Mouse (Mus musculus) adrenal gland, adult 2 months (tissue): ENCODE data around the gene Exoc3l4. TPM values are rescaled to one million over a fixed set of nuclear protein-coding genes. Genes with fewer than 3 reads are reported as not detected.

Experiments used
- DNase-seq: peaks from one replicate; pipeline ENCODE4 v3.0.0; 2021
- long read RNA-seq: library from polyadenylated mRNA; stranded (forward); transcript quantifications from one replicate; pipeline ENCODE4 v2.0.0, GENCODE M21; 2021
- polyA plus RNA-seq: library from polyadenylated mRNA; depleted of rRNA; stranded (reverse); fragments of >200 nt; gene quantifications from 2 replicates; pipeline ENCODE4 v1.2.3, GENCODE M21; 2012; rRNA removed
- total RNA-seq, 2 experiments: library from RNA; stranded (reverse); gene quantifications; 2 replicates each; pipeline ENCODE4 v1.2.3; 2021

Gene Exoc3l4
- 1 to 10 TPM; 4.7 to 7.7 TPM for total RNA-seq
- 12.7 and 13.9 TPM in 2 replicates for polyA plus RNA-seq
- long read RNA-seq, partial matches to known transcripts, result 0 of 11 reads
- long read RNA-seq, other reads (novel, unspliced or antisense), result 4 of 11 reads

DNA sequence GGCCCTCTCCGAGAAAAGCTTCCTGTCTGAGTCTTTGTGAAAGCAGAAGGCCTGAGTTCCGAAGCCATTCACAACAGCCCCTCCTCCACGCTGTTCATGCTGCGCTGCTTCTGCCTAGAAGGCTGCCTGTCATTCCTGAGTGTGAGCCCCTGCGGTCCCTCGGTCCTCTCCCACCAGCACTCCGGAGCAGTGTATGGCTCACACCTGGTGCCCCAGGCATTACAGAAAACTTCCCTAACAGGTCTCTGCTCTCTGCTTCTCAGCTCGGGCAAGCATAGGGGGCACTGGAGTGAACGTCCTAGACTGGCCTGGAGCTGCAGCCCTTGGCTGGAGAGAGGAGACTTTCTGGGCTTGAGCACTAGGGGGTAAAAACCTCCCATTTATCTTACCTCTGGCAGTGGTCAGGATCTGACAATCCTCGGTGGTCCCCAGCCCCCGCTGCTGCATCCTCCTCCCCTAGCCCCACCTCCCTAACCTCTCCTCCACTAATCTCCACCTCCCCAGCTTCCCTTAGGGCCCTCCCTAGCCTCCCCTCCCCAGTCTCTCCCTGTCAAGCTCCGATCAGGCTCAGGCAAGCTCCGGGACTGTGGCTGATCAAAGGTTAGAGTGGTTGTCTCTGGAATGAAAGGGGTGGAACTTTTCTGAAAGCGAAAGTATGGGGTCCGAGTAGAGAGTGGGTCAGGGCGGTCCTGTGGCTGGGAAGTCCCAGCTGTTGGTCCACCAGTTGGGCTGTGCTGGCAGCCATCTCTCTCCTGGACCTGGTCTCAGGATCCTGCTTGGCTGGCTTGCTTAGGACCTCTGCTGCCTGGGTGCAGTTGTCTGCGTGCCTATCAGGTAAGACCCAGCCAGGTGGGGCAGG, at the start of gene Exoc3l4:
Gene Exoc3l4 (plus strand): TSS at position 97 of the 859 bp plus-strand sequence.
- no peak for DNase-seq

DNA sequence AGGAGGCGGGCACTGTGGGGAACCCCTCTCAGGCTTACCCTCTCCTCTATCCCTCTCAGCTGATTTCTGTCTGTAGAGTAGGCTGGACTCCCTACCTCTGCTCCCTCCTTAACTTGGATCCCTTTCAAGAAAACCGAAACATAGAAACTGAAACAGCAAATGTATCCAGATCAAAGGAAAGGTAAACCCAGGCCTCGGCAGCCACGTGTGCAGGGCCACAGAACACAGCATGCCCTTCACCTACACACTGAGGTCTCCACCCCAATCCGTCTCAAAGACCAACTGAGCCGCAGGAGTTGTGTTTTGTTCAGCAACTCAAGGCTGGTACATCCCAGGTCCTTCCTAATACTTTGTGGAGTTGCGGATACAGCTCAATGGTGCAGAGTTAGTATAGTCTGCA, 49.8 kb upstream of the Exoc3l4 start:
- DNase-seq, result no peak

DNA sequence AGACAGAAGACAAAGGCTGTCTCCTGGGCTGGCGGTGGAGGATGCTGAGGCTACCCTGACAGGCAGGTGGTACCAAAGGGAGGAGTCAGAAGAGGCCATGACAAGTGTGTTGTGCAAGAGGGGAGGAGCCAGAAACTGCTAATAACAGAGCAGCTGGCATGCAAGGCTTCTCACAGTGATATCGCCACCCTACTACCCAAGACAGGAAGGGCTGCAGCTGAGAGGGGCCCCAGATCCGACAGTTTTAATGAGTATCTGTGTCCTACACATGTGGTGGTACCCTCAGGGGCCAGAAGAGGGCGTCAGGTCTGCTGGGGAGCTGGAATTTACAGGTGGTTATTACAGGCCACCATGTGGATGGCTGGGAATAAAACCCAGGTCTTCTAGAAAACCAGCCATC, 46.6 kb upstream of the Exoc3l4 start:
- DNase-seq, result no peak

DNA sequence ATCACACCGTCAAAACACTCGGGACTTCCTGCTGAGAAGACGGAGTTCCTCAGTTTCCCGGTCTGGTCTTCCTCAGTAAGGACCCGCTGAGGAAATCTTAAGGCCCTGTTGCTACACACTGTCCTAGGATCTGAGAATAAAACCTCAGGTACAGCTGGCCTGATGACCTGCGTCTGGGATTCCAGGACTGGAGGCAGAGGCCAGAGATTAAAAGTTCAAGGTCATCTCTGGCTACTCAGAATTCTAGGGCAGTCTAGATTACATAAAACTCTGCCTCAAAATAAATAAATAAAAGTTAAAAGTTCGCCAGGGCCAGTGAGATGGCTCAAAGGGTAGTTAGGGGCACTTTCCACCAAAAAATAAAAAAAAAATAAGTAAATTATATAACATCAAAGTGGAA, 44.9 kb upstream of the Exoc3l4 start:
- no peak for DNase-seq

DNA sequence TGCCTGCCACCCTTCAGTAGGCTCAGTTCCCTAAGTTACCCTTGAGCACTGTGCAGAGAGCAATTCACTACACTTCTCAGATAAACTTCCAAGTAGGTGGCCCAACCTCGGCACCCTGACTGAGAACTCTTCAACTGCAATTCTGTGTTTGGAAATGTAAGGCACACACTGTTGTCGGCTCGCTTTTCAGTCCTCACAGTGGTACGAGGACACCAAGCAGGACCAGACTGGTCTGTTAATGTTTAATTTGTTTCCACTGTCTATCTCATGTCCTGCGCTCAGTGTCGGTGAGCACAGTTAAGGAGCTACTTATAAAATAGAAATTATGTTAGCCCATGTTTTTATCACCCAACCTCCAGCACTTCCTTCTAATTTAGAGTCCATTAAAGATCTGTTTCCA, 43.4 kb upstream of the Exoc3l4 start:
- DNase-seq, result no peak

DNA sequence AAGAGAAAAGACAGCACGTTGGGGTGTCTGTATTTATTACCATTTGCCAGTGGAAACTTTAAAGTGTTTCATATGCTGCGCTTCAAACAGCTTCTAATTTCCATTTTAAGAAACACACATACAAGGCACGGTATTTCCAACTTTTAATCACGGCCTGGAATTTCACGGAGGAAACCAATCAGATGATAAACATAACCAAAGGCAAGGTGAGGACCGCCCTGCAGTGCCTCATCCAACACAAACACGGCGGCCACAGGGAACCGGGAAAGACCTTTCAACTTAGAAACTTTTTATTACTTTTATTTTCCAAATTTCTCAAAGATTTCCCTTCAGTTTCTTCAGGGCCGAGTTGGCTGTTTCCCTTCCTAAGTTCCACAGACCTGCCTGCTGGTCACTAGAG, 42.1 kb upstream of the Exoc3l4 start:
- no peak for DNase-seq

DNA sequence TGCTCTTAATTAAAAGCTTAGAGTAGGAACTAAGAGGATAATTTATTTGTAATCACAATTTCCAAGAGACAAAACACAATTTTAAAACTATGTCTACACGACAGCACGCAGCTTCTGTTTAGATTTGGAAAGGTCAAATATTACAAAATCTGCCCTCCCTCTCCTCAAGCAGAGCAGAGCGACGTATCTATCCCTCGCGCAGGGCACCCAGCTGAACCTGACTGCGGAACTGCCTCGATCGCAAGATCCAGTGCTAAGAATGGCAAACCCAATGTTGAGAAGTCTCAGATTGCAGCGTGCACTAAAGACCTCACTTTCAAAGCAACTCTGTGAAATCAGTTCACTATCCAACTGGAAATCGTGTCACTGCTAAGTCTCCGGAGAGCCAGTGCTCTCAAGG, 41.3 kb upstream of the Exoc3l4 start:
- DNase-seq, result peak; percentile 62

DNA sequence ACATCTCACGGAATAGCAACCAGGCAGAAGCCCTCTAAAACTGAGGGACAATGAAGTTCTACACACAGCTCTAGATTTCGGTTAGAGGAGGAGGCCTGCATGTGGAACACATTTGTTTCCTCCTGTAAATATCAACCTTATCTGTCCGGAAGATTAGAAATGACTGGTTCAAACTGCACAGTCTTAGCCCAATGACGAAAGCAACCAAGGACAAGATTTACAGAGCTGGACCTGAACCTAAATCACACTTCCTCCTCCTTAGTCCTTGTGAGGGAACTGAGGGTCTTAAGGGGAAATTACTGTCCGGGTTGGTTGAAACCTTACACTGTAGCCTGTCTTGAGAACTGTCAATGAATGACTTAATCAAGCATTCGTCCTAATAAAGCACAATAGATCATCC, 40.8 kb upstream of the Exoc3l4 start:
- no peak for DNase-seq

DNA sequence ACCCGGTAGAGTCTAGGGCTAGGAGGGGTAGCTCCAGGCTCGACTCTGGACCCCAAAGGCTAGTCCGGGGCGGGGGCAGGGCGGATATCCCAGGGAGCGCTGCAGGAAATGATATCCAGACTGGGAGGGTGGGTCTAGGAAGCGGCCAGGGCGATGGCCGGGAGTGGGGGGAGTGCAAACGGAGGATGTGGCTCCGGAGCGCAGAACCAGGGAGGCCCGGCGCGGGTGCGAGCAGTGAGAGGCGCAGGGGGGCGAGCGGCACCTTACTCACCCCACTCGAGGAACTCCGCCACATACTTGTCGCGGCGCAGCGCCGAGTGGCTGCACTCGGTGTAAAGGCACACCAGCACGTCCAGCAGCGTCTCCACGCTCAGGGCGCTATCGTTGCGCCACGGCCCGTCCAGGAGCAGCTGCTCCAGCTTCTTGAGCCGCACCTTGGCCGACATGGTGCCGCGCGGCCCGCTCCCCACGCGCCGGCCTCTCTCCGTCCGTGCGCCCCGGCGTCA, 39.9 kb upstream of the Exoc3l4 start:
- DNase-seq, result peak; percentile 83

DNA sequence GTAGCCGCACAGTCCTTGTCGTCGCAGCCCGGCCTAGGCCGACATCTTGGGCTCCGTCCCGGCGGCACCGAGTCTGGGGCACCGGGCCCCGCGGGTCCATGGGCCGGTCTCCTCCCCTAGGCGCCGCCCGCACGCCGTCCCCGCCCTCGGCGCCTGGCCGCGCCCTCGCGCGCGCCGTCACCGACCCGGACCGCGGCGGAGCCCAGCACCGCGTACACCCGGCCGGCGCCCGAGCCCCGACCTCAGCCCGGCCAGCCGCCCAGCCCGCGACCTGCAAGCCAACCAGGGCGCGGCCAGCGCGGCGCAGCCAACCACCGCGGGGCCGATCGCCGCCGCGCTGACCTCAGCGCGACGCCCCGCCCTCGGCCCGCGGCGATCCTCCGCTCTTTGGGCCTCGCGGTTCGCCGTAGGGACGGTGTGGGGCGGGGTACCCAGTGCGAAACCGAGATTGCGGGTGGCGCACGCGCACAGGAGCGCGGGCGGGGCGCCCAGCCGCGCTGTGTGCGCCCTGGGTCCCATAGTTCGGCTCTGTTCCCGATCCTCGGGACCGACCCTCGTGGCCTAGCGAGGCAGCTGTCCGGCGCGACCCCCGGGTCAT, 39.3 kb upstream of the Exoc3l4 start, which contains the start of gene Cdc42bpb:
Gene Cdc42bpb (minus strand): TSS at position 343 of the 598 bp plus-strand sequence.
- DNase-seq, result peak; percentile 98

DNA sequence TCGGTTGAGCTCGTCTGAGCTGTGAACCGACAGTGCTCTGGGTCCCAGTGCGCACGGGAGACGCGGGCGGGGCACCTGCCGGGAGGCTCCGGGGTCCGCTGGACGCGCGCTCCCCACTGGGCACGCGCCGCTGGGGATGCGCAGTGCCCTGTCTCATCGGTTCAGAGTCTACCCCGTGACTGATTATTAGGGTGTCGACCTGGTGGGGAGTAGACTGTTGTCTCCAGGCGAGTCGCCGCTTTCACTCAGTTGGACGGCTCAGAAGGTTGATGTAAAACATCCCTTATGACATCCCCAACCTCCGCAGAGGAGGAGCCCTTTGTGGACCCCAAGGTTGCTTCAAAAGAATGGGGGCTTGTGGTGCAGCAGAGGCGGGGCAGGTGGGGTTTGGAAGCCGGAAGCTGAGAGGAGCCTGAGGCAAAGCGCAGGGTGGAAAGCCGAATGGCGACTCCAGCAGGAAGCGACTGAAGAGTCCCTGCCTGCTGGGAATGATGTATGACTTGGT, 38.8 kb upstream of the Exoc3l4 start:
- DNase-seq, result no peak

DNA sequence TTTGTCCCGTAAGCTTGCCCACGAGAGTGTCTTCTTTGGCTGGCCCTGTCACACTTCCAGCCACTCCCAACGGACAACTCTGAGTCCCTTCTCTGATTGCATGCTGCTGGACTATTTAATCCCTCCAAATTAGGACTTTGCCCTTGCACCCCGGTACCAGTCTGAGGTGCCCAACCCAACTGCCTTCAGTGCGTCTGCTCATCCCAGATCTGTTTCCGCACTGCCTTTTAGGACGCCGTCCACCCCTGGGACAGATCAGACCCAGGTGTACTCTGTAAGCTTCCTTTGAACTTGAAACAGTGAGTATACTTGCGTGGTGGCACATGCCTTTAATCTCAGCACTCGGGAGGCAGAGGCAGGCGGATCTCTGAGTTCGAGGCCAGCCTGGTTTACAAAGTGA, 38.0 kb upstream of the Exoc3l4 start:
- DNase-seq, result no peak

DNA sequence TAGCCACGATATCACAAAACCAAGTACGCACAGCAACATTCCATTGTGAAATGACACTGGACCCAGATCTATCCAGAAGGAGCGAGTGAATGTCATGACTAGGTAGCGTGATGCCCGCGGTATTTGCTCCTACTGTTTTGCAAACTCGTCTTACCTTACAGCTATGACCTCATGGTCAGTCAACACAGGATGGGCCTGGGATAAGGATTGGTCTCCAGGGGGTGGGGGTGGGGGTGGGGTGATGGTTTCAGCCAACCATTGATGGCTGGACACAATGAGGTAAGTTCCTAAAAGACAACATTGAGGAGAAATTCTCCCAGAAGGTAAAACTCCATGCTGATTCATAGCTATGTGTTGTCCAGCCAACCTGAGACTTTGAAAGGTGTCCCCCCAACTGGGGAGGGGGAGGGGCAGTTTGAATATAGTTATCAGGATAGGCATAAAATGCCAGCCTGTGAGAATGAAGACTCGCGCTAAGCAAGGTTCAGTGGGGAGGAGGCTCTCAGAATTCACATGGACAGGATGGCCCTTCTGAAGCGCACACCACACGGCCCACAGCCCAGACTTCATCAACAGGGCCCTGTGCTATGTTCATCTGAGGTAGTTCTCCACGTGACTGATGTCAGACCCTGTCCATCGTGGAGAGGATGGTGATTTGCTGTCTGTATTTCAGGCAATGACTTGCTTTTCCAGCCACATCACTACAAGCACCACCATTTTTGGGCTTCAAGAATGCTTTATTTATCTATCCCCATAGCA, 30.8 kb upstream of the Exoc3l4 start:
- DNase-seq, result no peak

DNA sequence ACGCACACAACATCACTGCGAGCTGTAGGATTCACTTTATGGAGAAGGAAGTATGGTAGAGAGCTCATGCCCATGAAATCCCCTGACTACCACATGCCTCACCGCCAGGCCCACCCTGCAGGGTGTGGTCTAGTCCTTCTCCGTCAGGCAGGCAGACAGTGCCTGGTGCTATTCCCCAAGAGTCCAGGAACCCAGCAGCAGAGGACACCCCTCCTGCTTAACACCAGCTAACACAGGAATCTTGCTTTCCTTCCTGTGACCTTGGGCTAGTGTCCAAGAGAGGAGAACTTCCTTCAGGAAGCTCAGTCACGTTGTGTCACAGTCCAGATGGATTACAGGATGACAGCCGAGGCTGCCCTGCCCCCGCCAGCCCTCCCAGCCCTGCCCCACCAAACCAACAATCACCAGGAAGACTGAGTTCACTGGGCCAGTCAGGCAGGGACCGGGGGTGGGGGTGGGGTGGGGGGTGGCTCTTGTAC, 30.1 kb upstream of the Exoc3l4 start:
- DNase-seq, result peak; percentile 73

DNA sequence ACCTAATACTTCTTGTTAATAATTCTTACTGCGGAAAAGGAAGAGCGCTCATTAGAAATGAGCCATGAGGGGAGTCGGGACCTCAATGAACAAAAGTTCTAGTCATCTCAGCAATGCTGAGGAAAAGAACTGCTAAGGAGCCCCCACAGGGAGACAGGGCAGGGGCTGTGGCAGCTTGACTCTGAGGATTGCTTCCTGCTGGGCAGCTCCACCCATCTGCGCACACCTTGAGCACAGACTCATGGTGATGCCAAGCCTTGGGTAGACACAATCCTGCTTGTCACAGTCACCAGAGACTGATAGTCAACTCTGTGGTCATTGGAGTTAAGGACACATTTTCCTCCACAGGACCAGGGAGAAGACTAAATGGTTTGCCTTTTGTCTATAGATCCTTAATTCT, 29.7 kb upstream of the Exoc3l4 start:
- DNase-seq, result no peak

DNA sequence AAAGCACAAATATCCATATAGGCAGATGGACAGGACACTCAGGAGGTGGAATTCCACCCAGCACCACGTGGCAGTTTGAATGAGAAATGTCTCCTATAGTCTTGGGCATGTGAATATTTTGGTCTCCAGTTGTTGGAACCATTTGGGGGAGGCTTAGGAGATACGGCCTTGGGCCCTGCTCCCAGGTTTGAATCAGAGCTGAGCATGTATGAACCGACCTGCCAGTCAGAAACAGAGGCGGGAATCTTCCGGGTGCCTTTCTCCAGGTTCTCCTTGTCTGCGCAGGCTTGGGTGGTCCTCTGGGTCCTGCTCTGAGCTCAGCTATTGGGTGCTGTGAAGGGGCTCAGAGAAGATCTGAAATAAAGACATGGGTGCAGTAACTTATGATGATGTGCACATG, 22.8 kb upstream of the Exoc3l4 start:
- DNase-seq, result peak; percentile 64

DNA sequence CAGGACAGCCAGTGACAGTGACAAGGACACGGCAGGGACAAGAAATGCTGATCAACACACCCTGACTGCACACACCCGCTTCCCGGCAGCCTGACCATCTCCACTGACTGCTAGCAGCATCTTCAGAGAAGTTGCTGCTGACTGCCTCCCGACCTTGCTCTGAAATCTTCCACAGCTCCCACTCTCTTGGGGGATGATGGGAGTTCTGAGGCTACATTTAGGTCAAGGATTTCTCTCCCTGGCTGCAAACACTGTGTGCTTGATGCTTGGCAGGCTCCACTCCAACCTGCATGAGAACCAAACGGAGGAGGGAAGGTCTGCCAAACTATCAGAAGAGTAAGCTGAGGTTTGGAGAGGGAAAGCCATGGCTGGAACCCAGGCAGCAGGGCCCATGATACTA, 19.8 kb upstream of the Exoc3l4 start:
- peak; percentile 60 for DNase-seq

DNA sequence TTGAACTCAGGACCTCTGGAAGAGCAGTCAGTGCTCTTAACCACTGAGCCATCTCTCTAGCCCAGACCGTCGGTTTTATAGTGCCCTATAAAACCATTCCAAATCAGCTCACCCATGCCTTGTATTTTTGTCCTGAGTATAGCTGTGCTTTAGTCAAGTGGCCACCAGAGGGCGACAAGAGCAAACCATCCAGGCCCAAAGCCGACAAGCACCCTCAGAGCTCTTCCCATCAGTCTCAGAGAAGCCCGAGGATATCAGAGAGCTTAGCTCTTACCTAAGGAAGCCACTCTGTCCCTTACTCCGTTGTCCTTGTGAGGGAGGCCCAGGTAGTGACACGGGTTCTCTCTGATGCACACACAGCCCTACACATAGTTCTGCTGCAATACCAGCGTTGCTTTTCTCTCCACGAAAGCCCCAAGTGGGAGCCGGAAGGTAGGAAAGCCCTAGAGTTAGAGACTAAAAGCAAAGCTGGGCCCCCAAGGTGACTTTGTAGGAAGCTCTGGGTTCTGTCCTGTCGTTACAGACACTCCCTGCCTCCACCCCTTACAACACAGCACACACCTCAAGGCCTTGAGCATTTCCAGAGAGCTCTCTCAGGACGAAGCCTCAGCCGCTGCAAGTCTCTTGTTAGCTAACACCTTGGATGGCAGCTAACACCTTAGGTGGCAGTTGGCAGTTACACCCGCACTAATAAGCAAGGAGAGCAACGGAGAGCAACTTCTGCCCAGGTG, 15.2 kb upstream of the Exoc3l4 start:
- DNase-seq, result peak; percentile 75

DNA sequence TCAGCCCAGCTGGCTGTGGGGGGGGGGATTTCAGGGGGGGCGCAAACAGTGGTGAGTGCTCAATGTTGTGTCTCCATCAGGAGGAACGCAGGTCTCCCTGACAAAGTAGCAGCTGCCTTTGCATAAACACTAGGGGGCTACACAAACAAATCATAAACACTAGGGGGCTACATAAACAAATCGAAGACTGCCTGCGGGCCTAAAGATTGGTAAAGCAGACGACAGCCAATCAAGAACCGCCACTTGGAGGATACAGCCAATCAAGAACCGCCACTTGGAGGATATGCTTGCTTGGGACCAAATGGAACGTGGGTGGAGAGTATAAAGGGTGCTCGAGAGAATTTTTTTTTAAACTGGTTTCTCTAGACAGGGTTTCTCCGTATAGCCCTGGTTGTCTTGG, 11.9 kb upstream of the Exoc3l4 start:
- DNase-seq, result no peak

DNA sequence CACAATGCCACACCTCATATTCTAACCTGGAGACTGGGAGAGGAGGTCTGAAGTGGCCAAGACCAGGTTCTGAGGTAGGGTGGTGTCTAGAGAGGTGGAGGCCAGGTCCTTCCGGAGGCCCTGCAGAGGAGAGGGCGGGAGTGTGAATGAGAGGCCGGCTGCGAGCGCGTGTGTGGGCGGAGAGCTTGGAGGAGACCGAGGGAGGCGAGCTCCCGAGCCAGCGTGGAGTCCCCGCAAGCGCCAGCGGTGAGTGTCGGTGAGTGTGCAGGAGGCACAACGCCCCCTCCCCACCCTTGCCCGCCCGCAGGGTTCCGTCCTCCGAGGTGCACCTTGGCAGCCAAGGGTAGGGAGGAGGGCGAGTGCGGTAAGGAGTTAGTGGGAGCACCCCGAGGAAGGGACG, 10.2 kb upstream of the Exoc3l4 start, which contains the start of gene Lbhd2:
Gene Lbhd2 (plus strand): TSS at position 188 of the 400 bp plus-strand sequence.
- no peak for DNase-seq

DNA sequence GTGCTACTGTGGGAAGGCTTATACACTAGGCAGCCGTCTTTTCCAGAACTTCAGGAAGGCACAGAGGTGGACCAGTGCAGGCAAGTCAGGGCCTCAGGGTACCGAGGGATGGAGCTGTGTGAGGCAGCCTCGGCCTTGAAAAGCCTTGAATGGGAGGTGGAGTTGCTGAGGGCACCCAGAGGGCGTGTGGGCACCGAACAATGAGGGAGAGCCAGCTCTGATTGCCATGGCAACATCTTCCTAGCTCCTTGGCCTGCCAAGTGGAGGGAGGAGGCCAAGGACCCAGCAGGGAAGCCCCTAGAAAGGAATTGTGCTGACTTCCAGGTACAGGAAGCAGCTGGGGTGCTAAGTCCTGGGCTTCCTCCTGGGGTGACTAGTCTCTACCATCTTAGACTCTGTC, 7.2 kb upstream of the Exoc3l4 start:
- no peak for DNase-seq
